Mouse (Mus musculus): ENCODE data around the gene Csf2rb.

DNA sequence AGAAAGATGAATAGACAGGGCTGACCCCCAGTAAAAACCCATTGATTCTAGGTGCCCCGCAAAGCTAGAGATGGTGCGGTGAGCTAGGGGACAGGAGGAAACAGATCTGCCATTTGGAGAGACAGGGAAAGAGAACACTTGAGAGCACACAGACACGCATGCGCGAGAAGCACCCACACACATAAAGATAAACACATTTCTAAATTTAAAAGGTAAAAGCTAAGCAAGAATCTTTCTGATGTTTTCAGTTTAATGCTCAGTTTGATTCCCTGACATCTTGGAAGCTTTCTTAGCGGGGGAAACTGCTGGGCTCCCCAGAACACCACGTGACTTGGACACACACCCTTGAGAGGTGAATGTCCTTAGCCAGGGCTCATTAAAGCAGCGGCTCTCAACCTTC is 41.3 kb downstream of the Csf2rb start:
- TF ChIP-seq POLR2A (IDR thresholded peaks at IDR 0.05; ENCODE audit: extremely low read depth, insufficient read depth, low read length): no peak
- no peak for TF ChIP-seq CTCF (IDR thresholded peaks at IDR 0.05; ENCODE audit: low read depth, low read length)
